Mouse (Mus musculus) heart, embryonic 16.5 days (tissue): Measurements from ENCODE around the gene Katnal1. TPM values are rescaled to one million over a fixed set of nuclear protein-coding genes. Genes with fewer than 3 reads are reported as not detected.

ENCODE experiments used
- ATAC-seq: fragments of 200-750 bp; cut with Nextera tagmentation; replicated peaks from 2 replicates; pipeline ENCODE4 v1.8.0; 2017; ENCODE audit warnings: moderate number of reproducible peaks; ENCODE audit not compliant: insufficient read depth, low FRiP score; ENCODE audit errors: extremely low read depth
- H3K27ac ChIP-seq: fragments of 300-500 bp; sonication (generic); 2 replicates; pipeline ENCODE4 v1.5.1; 2014; ENCODE audit warnings: mild to moderate bottlenecking, low read length, control low read depth, moderate library complexity
- H3K27me3 ChIP-seq: fragments of 300-500 bp; sonication (generic); 2 replicates; pipeline ENCODE4 v1.6.1; 2014; ENCODE audit warnings: low read length, mixed read lengths; ENCODE audit not compliant: control insufficient read depth, insufficient read depth
- H3K36me3 ChIP-seq: fragments of 300-500 bp; sonication (generic); 2 replicates; pipeline ENCODE4 v1.6.1; 2014; ENCODE audit not compliant: control insufficient read depth, insufficient read depth
- H3K4me1 ChIP-seq: fragments of 300-500 bp; sonication (generic); 2 replicates; pipeline ENCODE4 v1.6.1; 2014; ENCODE audit warnings: low read length, mixed read lengths; ENCODE audit not compliant: control insufficient read depth, insufficient read depth
- H3K4me2 ChIP-seq: fragments of 300-500 bp; sonication (generic); 2 replicates; pipeline ENCODE4 v1.6.1; 2014; ENCODE audit warnings: low read depth, mild to moderate bottlenecking, control low read depth, low read length
- H3K4me3 ChIP-seq: fragments of 300-500 bp; sonication (generic); 2 replicates; pipeline ENCODE4 v1.5.1; 2014; ENCODE audit warnings: mild to moderate bottlenecking, control low read depth, low read length
- H3K9ac ChIP-seq: fragments of 300-500 bp; sonication (generic); 2 replicates; pipeline ENCODE4 v1.6.1; 2014; ENCODE audit warnings: low read length, control low read depth
- H3K9me3 ChIP-seq: fragments of 300-500 bp; sonication (generic); replicated peaks from 2 replicates; pipeline ENCODE4 v1.6.1; 2016; ENCODE audit warnings: low read length; ENCODE audit not compliant: control insufficient read depth
- WGBS: fragments of 180-500 bp; shearing (Covaris S2); extraction: QIAGEN DNeasy Blood & Tissue Kit; methylation state at CpG from one replicate; pipeline ENCODE4 v1.1.7; 2014; 5-methylcytosine and 5-hydroxymethylcytosine counted together
- polyA plus RNA-seq: library from polyadenylated mRNA; unstranded; fragments of >200 nt; fragmentation: Nextera tagmentation; extraction: Ambion mirVana; gene quantifications from 2 replicates; pipeline ENCODE4 v1.2.1, GENCODE M21; 2015

The Katnal1 gene
- polyA plus RNA-seq, 1 experiment from 2014 or later = 12.7 TPM

- no peak overlapping the region for H3K4me2 ChIP-seq
- H3K36me3 ChIP-seq = no peaks in the 10 kb centered on the region
- no peak overlapping the region for H3K4me3 ChIP-seq
- H3K9me3 ChIP-seq = no peaks in the 10 kb centered on the region
- no peak overlapping the region for H3K27ac ChIP-seq
- 52% methylated on average over 10 of the region's 10 CpGs for WGBS
- no peak overlapping the region for H3K9ac ChIP-seq
- H3K27me3 ChIP-seq = no peaks in the 10 kb centered on the region
- no peaks in the 10 kb centered on the region for H3K4me1 ChIP-seq
- no peak for ATAC-seq
Observed at GRCm38 (mm10) chr5:148866571-148866970, 62.5 kb downstream of the Katnal1 start.

- Histone ChIP-seq H3K4me3 (no peak overlapping the region), H3K36me3 (no peaks in the 10 kb centered on the region), H3K4me1 (no peaks in the 10 kb centered on the region), H3K27me3 (no peaks in the 10 kb centered on the region), H3K27ac (no peak overlapping the region), H3K9me3 (no peaks in the 10 kb centered on the region), H3K4me2 (no peak overlapping the region), H3K9ac (no peak overlapping the region)
- 77% methylated on average over 6 of the region's 6 CpGs for WGBS
- ATAC-seq = no peak
Observed at GRCm38 (mm10) chr5:148863409-148863808, 65.7 kb downstream of the Katnal1 start.

GRCm38 (mm10) chr5:148862853-148863252 is 66.3 kb downstream of the Katnal1 start:
- H3K4me3 ChIP-seq = no peak overlapping the region
- no peak for ATAC-seq
- H3K27me3 ChIP-seq = no peaks in the 10 kb centered on the region
- H3K9ac ChIP-seq = no peak overlapping the region
- no peaks in the 10 kb centered on the region for H3K4me1 ChIP-seq
- no peak overlapping the region for H3K4me2 ChIP-seq
- H3K9me3 ChIP-seq = no peaks in the 10 kb centered on the region
- no peak overlapping the region for H3K27ac ChIP-seq
- WGBS = 79% methylated on average over 10 of the region's 10 CpGs
- no peaks in the 10 kb centered on the region for H3K36me3 ChIP-seq

DNA sequence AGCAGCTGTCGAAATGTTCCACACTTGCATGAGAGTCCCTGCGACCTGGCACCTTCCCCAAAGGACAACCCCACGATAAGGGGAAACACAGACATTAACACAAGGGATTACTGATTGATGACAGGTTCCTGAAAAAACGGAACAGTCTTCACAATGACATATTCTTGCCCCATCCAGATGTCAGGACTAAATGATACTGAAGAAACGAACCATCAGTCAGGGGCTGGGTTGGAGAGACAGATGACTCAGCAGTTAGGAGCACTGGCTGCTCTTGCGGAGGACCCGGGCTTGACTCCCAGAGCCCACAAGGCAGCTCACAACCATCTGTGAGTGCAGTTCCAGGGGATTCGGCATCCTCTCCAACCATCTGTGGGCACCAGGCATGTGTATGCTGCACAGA is 67.0 kb downstream of the Katnal1 start:
- no peaks in the 10 kb centered on the region for H3K27me3 ChIP-seq
- no peak overlapping the region for H3K27ac ChIP-seq
- H3K4me3 ChIP-seq = no peak overlapping the region
- H3K9ac ChIP-seq = no peak overlapping the region
- WGBS = 39% methylated on average over 8 of the region's 8 CpGs
- ATAC-seq = no peak
- H3K9me3 ChIP-seq = no peaks in the 10 kb centered on the region
- H3K4me2 ChIP-seq = no peak overlapping the region
- H3K36me3 ChIP-seq = no peaks in the 10 kb centered on the region
- H3K4me1 ChIP-seq = no peaks in the 10 kb centered on the region

DNA sequence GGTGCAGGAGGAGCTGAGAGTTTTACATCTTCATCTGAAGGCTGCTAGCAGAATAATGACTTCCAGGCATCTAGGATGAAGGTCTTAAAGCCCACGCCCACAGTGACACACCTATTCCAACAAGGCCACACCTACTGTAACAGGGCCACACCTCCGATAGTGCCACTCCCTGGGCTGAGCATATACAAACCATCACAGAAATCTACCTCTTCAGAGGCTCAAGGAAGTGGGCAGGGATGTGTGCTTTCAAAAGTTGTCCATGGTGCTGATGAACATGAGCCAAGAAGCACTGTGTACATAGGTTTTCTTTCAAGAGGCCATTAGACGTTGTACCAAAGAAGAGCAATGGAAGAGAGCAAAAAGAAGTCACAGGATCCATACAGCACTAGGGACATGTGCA is 71.6 kb downstream of the Katnal1 start:
- H3K36me3 ChIP-seq = no peaks in the 10 kb centered on the region
- H3K9me3 ChIP-seq = no peaks in the 10 kb centered on the region
- WGBS = 73% methylated on average over 3 of the region's 3 CpGs
- no peak overlapping the region for H3K4me3 ChIP-seq
- ATAC-seq = no peak
- no peaks in the 10 kb centered on the region for H3K4me1 ChIP-seq
- no peaks in the 10 kb centered on the region for H3K27me3 ChIP-seq
- H3K27ac ChIP-seq = no peak overlapping the region
- H3K9ac ChIP-seq = no peak overlapping the region
- H3K4me2 ChIP-seq = no peak overlapping the region

DNA sequence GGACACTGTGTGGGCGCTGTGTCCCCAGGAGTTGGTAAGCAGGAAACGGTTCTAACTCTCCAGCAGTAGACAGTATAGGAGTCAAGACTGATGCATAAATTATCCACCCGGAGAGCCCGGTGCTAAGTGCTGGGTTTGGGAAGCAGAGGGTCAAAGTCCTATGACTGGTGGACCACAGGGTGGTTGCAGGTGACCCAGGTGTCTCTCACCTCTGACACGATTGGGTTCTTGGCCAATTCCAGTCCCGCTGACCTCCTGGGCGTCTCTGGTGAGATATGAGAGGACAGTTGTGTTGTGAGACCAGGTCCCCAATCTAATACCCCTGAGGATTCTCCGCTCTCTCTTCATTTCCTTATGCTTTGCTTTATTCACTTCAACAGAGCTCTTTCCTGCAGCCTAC is 74.1 kb downstream of the Katnal1 start:
- Histone ChIP-seq H3K27me3 (no peaks in the 10 kb centered on the region), H3K4me2 (no peak overlapping the region), H3K9me3 (no peaks in the 10 kb centered on the region), H3K36me3 (no peaks in the 10 kb centered on the region), H3K9ac (no peak overlapping the region), H3K4me3 (no peak overlapping the region), H3K27ac (no peak overlapping the region), H3K4me1 (no peaks in the 10 kb centered on the region)
- 83% methylated on average over 8 of the region's 8 CpGs for WGBS
- ATAC-seq = no peak

DNA sequence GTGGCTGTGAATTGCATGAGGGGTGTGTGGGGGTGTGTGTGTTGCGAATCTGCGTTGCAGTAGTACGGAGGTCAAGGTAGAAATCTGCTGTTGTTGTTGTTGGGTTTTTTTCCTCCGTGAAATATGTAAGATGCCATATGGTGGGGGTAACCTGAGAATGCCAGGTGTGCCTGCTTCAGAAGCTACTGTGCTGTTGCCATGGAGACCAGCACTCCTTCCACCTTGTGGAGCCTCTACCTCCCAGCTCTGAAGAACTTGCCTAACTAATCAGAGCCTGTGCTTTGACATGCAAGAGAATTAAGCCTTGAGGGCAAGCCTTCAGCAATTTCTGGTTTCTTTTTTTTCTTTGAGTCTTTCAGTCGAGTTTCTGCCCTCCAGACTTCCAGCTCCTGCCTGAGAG is 75.0 kb downstream of the Katnal1 start:
- H3K4me3 ChIP-seq = no peak overlapping the region
- ATAC-seq = no peak
- H3K9me3 ChIP-seq = peaks cover 3% of the 10 kb centered on the region; the same call in 1 of the 2 replicates
- 34% methylated on average over 5 of the region's 5 CpGs for WGBS
- no peaks in the 10 kb centered on the region for H3K36me3 ChIP-seq
- no peak overlapping the region for H3K4me2 ChIP-seq
- H3K4me1 ChIP-seq = no peaks in the 10 kb centered on the region
- H3K9ac ChIP-seq = no peak overlapping the region
- H3K27ac ChIP-seq = no peak overlapping the region
- H3K27me3 ChIP-seq = no peaks in the 10 kb centered on the region

DNA sequence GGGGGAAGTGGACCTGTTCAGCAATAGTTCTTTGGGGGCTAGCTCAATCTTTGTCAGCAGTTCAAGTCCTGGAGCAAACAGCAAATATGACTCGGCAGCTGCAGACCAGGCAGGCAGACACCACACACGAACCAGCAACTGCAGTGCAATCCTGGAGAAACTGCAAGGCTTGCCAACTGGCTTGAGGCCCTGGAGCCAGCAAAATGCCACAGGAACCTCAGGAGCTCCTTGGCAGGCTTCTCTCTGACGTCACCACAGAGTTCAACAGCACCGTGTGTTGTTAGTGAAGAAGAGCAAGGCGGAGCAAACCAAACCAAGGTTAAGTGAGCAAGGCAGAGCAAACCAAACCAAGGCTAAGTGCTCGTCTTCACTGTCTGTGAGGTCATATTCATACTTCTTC is 79.6 kb downstream of the Katnal1 start:
- H3K27me3 ChIP-seq = no peaks in the 10 kb centered on the region
- no peak overlapping the region for H3K9ac ChIP-seq
- H3K36me3 ChIP-seq = no peaks in the 10 kb centered on the region
- H3K4me1 ChIP-seq = no peaks in the 10 kb centered on the region
- no peak for ATAC-seq
- H3K4me2 ChIP-seq = no peak overlapping the region
- H3K27ac ChIP-seq = no peak overlapping the region
- H3K4me3 ChIP-seq = no peak overlapping the region
- peaks cover 3% of the 10 kb centered on the region; the same call in 1 of the 2 replicates for H3K9me3 ChIP-seq
- 78% methylated on average over 6 of the region's 6 CpGs for WGBS

DNA sequence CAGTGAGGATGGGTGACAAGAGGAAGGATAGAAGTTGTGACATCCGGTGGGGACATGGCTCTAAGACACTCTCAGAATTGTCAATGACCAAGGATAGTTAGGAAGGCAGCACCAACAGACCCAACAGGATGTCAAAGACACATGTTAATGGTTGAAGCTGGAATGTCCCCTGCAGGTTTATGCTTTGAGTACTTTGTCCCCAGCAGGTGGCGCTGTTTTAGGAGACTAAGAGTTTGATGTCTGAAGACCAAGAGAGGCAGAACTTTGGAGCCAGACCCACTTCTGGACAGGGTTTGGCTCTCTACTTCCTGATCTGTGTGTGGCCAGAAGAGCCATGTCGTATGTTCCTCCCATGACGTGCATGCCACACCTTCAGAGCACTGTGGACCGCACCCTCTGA is 82.1 kb downstream of the Katnal1 start:
- no peaks in the 10 kb centered on the region for H3K27me3 ChIP-seq
- H3K27ac ChIP-seq = no peak overlapping the region
- no peaks in the 10 kb centered on the region for H3K36me3 ChIP-seq
- H3K9ac ChIP-seq = no peak overlapping the region
- H3K4me3 ChIP-seq = no peak overlapping the region
- H3K4me1 ChIP-seq = no peaks in the 10 kb centered on the region
- peaks cover 3% of the 10 kb centered on the region; the same call in 1 of the 2 replicates for H3K9me3 ChIP-seq
- no peak for ATAC-seq
- WGBS = 94% methylated on average over 5 of the region's 5 CpGs
- no peak overlapping the region for H3K4me2 ChIP-seq

DNA sequence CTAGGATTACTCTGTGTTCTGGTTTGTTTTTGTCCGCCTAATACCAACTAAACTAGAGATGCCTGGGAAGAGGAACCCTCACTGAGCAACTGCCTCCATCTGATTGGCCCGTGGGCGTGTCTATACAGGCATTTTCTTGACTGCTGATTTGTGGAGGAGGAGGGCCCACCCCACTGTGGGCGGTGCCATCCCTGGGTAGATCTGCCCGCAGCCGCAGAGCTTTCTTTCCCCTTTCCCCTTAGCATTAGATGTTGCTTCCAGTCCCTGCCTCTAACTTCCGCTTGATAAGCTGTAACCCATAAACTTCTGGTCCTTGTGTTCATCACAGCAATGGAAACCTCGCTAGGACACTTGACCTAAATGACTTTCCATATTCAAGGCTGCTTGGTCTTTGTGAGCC is 92.1 kb downstream of the Katnal1 start:
- ATAC-seq = peak; percentile 52; the same call in 1 of the 2 replicates

More for the DNA sequence above, 92.1 kb downstream of the Katnal1 start:
- no peak overlapping the region for H3K4me2 ChIP-seq
- 0 out of 2 replicates have a peak, but pooled peaks cover 2% of the 10 kb centered on the region for H3K27me3 ChIP-seq
- 29% methylated on average over 8 of the region's 8 CpGs for WGBS
- H3K36me3 ChIP-seq = no peaks in the 10 kb centered on the region
- H3K9me3 ChIP-seq = no peaks in the 10 kb centered on the region
- H3K9ac ChIP-seq = no peak overlapping the region
- H3K27ac ChIP-seq = no peak overlapping the region
- no peak overlapping the region for H3K4me3 ChIP-seq
- H3K4me1 ChIP-seq = peaks cover 1% of the 10 kb centered on the region; the same call in 1 of the 2 replicates
